Mouse (Mus musculus) MEL (cell line): ENCODE measurements around the gene Casp2. TPM values are rescaled to one million over a fixed set of nuclear protein-coding genes. Genes with fewer than 3 reads are reported as not detected.

Source experiments
- DNase-seq: peaks from one replicate; pipeline ENCODE4 v3.0.0; 2011; ENCODE audit warnings: low read depth, low spot score
- H3K27ac ChIP-seq: 2 replicates; pipeline ENCODE4 v1.5.1; 2012; ENCODE audit warnings: low read depth, mild to moderate bottlenecking, control low read depth, low read length, moderate library complexity; ENCODE audit not compliant: control insufficient read depth
- H3K27me3 ChIP-seq, 2 experiments: fragments of 150-350 bp in 1 of 2; sonication (generic) in 1 of 2; 2 replicates each; pipeline ENCODE4 v1.6.1; 2012; ENCODE audit warnings: low read length in 2 of 2, mild to moderate bottlenecking in 2 of 2, improper control_type of control experiment in 1 of 2, moderate library complexity in 1 of 2; ENCODE audit not compliant: insufficient read depth in 2 of 2, control insufficient read depth in 1 of 2
- H3K36me3 ChIP-seq, 2 experiments: 2 replicates each; pipeline ENCODE4 v1.6.1; 2012 to 2014; ENCODE audit warnings: low read length in 2 of 2, improper control_type of control experiment in 1 of 2, inconsistent platforms in 1 of 2, mild to moderate bottlenecking in 1 of 2; ENCODE audit not compliant: insufficient read depth in 2 of 2, control insufficient read depth in 1 of 2
- H3K4me1 ChIP-seq, 2 experiments: fragments of 150-350 bp in 1 of 2; sonication (generic) in 1 of 2; 2 replicates each; pipeline ENCODE4 v1.6.1; 2012; ENCODE audit warnings: low read length in 2 of 2, improper control_type of control experiment in 1 of 2, mild to moderate bottlenecking in 1 of 2; ENCODE audit not compliant: insufficient read depth in 2 of 2, control insufficient read depth in 1 of 2
- H3K4me3 ChIP-seq, 2 experiments: fragments of 150-350 bp in 1 of 2; sonication (generic) in 1 of 2; 2 replicates each; pipeline ENCODE4 v1.5.1; 2012; ENCODE audit warnings: low read depth in 2 of 2, low read length in 2 of 2, mild to moderate bottlenecking in 2 of 2, moderate library complexity in 2 of 2, control low read depth in 1 of 2, improper control_type of control experiment in 1 of 2; ENCODE audit not compliant: control insufficient read depth in 1 of 2, insufficient read depth in 1 of 2
- H3K79me2 ChIP-seq: 2 replicates; pipeline ENCODE4 v1.6.1; 2012; ENCODE audit warnings: mild to moderate bottlenecking, low read length, moderate library complexity; ENCODE audit not compliant: control insufficient read depth, poor library complexity, insufficient read depth
- H3K9ac ChIP-seq: 2 replicates; pipeline ENCODE4 v1.6.1; 2012; ENCODE audit warnings: low read depth, mild to moderate bottlenecking, control low read depth, low read length, moderate library complexity; ENCODE audit not compliant: control insufficient read depth, poor library complexity, severe bottlenecking
- H3K9me3 ChIP-seq: fragments of 150-350 bp; sonication (generic); replicated peaks from 2 replicates; pipeline ENCODE4 v1.6.1; 2012; ENCODE audit warnings: mild to moderate bottlenecking, low read length, improper control_type of control experiment, moderate library complexity; ENCODE audit not compliant: insufficient read depth
- CHD1 ChIP-seq: IDR thresholded peaks from 2 replicates; pipeline ENCODE4 v1.6.1; 2012; ENCODE audit warnings: low read depth, mild to moderate bottlenecking, inconsistent platforms, low read length, improper control_type of control experiment
- CHD2 ChIP-seq: IDR thresholded peaks from 2 replicates; pipeline ENCODE4 v1.6.1; 2011; ENCODE audit warnings: low read length, improper control_type of control experiment
- CTCF ChIP-seq, 3 experiments: IDR thresholded peaks in 2 of 3; conservative IDR thresholded peaks in 1 of 3; 2 replicates each; pipeline ENCODE4 v1.5.1; 2011 to 2012; ENCODE audit warnings: low read length in 3 of 3, low read depth in 2 of 3, mild to moderate bottlenecking in 2 of 3, improper control_type of control experiment in 1 of 3, inconsistent platforms in 1 of 3, mixed read lengths in 1 of 3, moderate library complexity in 1 of 3; ENCODE audit not compliant: control insufficient read depth in 1 of 3, insufficient read depth in 1 of 3, poor library complexity in 1 of 3, severe bottlenecking in 1 of 3
- E2F4 ChIP-seq: IDR thresholded peaks from 2 replicates; pipeline ENCODE4 v1.6.1; 2011; ENCODE audit warnings: low read depth, low read length, improper control_type of control experiment, borderline replicate concordance
- EP300 ChIP-seq, 2 experiments: IDR thresholded peaks; 2 replicates each; pipeline ENCODE4 v1.6.1; 2011; ENCODE audit warnings: improper control_type of control experiment in 2 of 2, low read length in 2 of 2, low read depth in 1 of 2, mild to moderate bottlenecking in 1 of 2
- ETS1 ChIP-seq: IDR thresholded peaks from 2 replicates; pipeline ENCODE4 v1.6.1; 2012; ENCODE audit warnings: low read depth, mild to moderate bottlenecking, inconsistent platforms, low read length, improper control_type of control experiment, moderate library complexity
- HCFC1 ChIP-seq: IDR thresholded peaks from 2 replicates; pipeline ENCODE4 v1.6.1; 2012; ENCODE audit warnings: low read depth, mild to moderate bottlenecking, inconsistent platforms, low read length, improper control_type of control experiment, moderate library complexity
- JUND ChIP-seq: IDR thresholded peaks from 2 replicates; pipeline ENCODE4 v1.6.1; 2011; ENCODE audit warnings: low read depth, mild to moderate bottlenecking, improper control_type of control experiment, low read length
- KAT2A ChIP-seq: conservative IDR thresholded peaks from 2 replicates; pipeline ENCODE4 v1.6.1; 2012; ENCODE audit warnings: low read depth, low read length, improper control_type of control experiment, inconsistent platforms
- MAX ChIP-seq: IDR thresholded peaks from 2 replicates; pipeline ENCODE4 v1.6.1; 2011; ENCODE audit warnings: low read length, improper control_type of control experiment
- MAZ ChIP-seq: IDR thresholded peaks from 2 replicates; pipeline ENCODE4 v1.6.1; 2012; ENCODE audit warnings: low read depth, mild to moderate bottlenecking, inconsistent platforms, low read length, improper control_type of control experiment
- MEF2A ChIP-seq: IDR thresholded peaks from 2 replicates; pipeline ENCODE4 v1.6.1; 2014; ENCODE audit warnings: low read depth, mild to moderate bottlenecking, inconsistent platforms, low read length, improper control_type of control experiment; ENCODE audit not compliant: poor library complexity, insufficient replicate concordance, severe bottlenecking; ENCODE audit errors: extremely low read depth
- MXI1 ChIP-seq: IDR thresholded peaks from 2 replicates; pipeline ENCODE4 v1.6.1; 2011; ENCODE audit warnings: mild to moderate bottlenecking, low read depth, low read length, improper control_type of control experiment
- MYB ChIP-seq: IDR thresholded peaks from 2 replicates; pipeline ENCODE4 v1.6.1; 2011; ENCODE audit warnings: mild to moderate bottlenecking, low read depth, low read length, improper control_type of control experiment
- MYC ChIP-seq: IDR thresholded peaks from 2 replicates; pipeline ENCODE4 v1.6.1; 2011; ENCODE audit warnings: low read depth, mild to moderate bottlenecking, low read length, improper control_type of control experiment, moderate library complexity
- NELFE ChIP-seq: IDR thresholded peaks from 2 replicates; pipeline ENCODE4 v1.6.1; 2011; ENCODE audit warnings: low read depth, low read length, improper control_type of control experiment
- POLR2AphosphoS2 ChIP-seq: IDR thresholded peaks from 2 replicates; pipeline ENCODE4 v1.6.1; 2011; ENCODE audit warnings: low read length, improper control_type of control experiment
- RAD21 ChIP-seq: IDR thresholded peaks from 2 replicates; pipeline ENCODE4 v1.6.1; 2011; ENCODE audit warnings: mild to moderate bottlenecking, low read depth, low read length, improper control_type of control experiment
- SIN3A ChIP-seq: IDR thresholded peaks from 2 replicates; pipeline ENCODE4 v1.6.1; 2012; ENCODE audit warnings: low read length, improper control_type of control experiment, inconsistent platforms
- SMC3 ChIP-seq: IDR thresholded peaks from 2 replicates; pipeline ENCODE4 v1.6.1; 2011; ENCODE audit warnings: low read depth, low read length, improper control_type of control experiment
- TBP ChIP-seq: IDR thresholded peaks from 2 replicates; pipeline ENCODE4 v1.8.0; 2011; ENCODE audit warnings: low read depth, low read length, improper control_type of control experiment
- TCF12 ChIP-seq: IDR thresholded peaks from 2 replicates; pipeline ENCODE4 v1.6.1; 2014; ENCODE audit warnings: low read depth, mild to moderate bottlenecking, inconsistent platforms, low read length, improper control_type of control experiment, moderate library complexity
- UBTF ChIP-seq: IDR thresholded peaks from 2 replicates; pipeline ENCODE4 v1.6.1; 2012; ENCODE audit warnings: low read depth, mild to moderate bottlenecking, inconsistent platforms, low read length, improper control_type of control experiment, moderate library complexity, borderline replicate concordance; ENCODE audit not compliant: insufficient read depth
- USF1 ChIP-seq: IDR thresholded peaks from 2 replicates; pipeline ENCODE4 v1.6.1; 2014; ENCODE audit warnings: low read depth, mild to moderate bottlenecking, inconsistent platforms, low read length, improper control_type of control experiment, moderate library complexity
- USF2 ChIP-seq, 2 experiments: IDR thresholded peaks; 2 replicates each; pipeline ENCODE4 v1.6.1; 2011 to 2012; ENCODE audit warnings: improper control_type of control experiment in 2 of 2, low read length in 2 of 2, borderline replicate concordance in 1 of 2, inconsistent platforms in 1 of 2, low read depth in 1 of 2, mild to moderate bottlenecking in 1 of 2; ENCODE audit not compliant: insufficient read depth in 1 of 2
- ZC3H11A ChIP-seq: IDR thresholded peaks from 2 replicates; pipeline ENCODE4 v1.6.1; 2012; ENCODE audit warnings: low read depth, mild to moderate bottlenecking, inconsistent platforms, low read length, improper control_type of control experiment
- ZKSCAN1 ChIP-seq: IDR thresholded peaks from 2 replicates; pipeline ENCODE4 v1.6.1; 2012; ENCODE audit warnings: low read depth, mild to moderate bottlenecking, inconsistent platforms, low read length, improper control_type of control experiment, moderate library complexity
- ZMIZ1 ChIP-seq: IDR thresholded peaks from 2 replicates; pipeline ENCODE4 v1.6.1; 2012; ENCODE audit warnings: low read depth, mild to moderate bottlenecking, inconsistent platforms, low read length, improper control_type of control experiment, moderate library complexity
- ZNF384 ChIP-seq: IDR thresholded peaks from 2 replicates; pipeline ENCODE4 v1.6.1; 2012; ENCODE audit warnings: low read depth, mild to moderate bottlenecking, inconsistent platforms, low read length, improper control_type of control experiment
- polyA plus RNA-seq, 2 experiments: library from polyadenylated mRNA; stranded (reverse) in 1 of 2; unstranded in 1 of 2; fragments of >175 nt in 1 of 2; fragments of >200 nt in 1 of 2; gene quantifications; 2 replicates each; pipeline versions ENCODE4 v1.2.1 to v1.2.4; 2012; ENCODE audit warnings: low replicate concordance in 2 of 2, low read depth in 1 of 2; ENCODE audit not compliant: insufficient read length in 2 of 2, insufficient read depth in 1 of 2, missing spikeins in 1 of 2
- total RNA-seq: library from RNA; depleted of rRNA; stranded (reverse); fragments of 300-350 nt; gene quantifications from 2 replicates; pipeline ENCODE4 v1.2.3, GENCODE M21; 2012

Gene Casp2
- total and polyA plus RNA-seq, 3 experiments, result 21.3 to 42.3 TPM; not detected in 1

DNA sequence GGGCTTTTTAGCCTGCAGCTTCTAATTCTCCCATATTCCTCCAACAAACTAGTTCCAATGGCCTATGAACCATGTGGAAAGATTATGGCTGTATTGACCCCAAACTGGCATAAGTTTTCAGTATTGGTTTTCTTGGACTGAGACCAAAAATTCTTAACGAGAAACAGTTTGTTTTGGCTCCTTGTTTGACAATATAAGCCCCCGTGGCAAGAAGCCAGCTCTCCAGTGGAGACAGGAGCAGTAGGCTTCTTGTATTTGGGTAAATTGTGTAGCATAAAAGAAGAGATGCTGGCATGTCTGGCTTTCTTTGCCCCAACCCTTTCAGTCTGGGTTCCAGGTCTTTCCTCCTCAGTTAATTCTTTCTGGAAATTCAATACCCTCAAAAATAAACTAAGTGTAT, 11.4 kb downstream of the Casp2 start:
- Histone ChIP-seq H3K9me3 (no peaks in the 10 kb centered on the region), H3K4me3 (no peak overlapping the region), H3K4me1 (no peaks in the 10 kb centered on the region), H3K27me3 (no peaks in the 10 kb centered on the region), H3K36me3 (peaks cover 0 to 33% of the 10 kb centered on the region in 2 experiments; a peak in 3 of 4 replicates), H3K9ac (no peak overlapping the region), H3K27ac (no peak overlapping the region), H3K79me2 (no peaks in the 10 kb centered on the region)
- TF ChIP-seq MAZ (no peak), TCF12 (no peak), ZC3H11A (no peak), MEF2A (no peak), CTCF (IDR thresholded peaks at IDR 0.05 in 2 of 3, conservative IDR thresholded peaks at IDR 0.05 in 1 of 3; ENCODE audit: control insufficient read depth in 1 of 3, insufficient read depth in 1 of 3, low read depth in 2 of 3, low read length in 3 of 3, poor library complexity in 1 of 3, severe bottlenecking in 1 of 3) (no peak), ZNF384 (no peak), MAX (no peak), UBTF (no peak), TBP (no peak), MYB (no peak), CHD2 (no peak), USF2 (IDR thresholded peaks at IDR 0.05; ENCODE audit: borderline replicate concordance in 1 of 2, insufficient read depth in 1 of 2, low read depth in 1 of 2, low read length in 2 of 2) (no peak), MXI1 (no peak), ZMIZ1 (no peak), SMC3 (no peak), MYC (no peak), KAT2A (no peak), ZKSCAN1 (no peak), USF1 (no peak), JUND (no peak)
- DNase-seq, result no peak

- Histone ChIP-seq H3K79me2 (no peaks in the 10 kb centered on the region), H3K36me3 (peaks cover 0 to 10% of the 10 kb centered on the region in 2 experiments; a peak in 2 of 4 replicates), H3K4me3 (no peak overlapping the region), H3K9me3 (no peaks in the 10 kb centered on the region), H3K4me1 (no peaks in the 10 kb centered on the region), H3K27ac (no peak overlapping the region), H3K9ac (no peak overlapping the region), H3K27me3 (no peaks in the 10 kb centered on the region)
- no peak for DNase-seq
- TF ChIP-seq E2F4, result no peak
- no peak for TF ChIP-seq TCF12
- TF ChIP-seq RAD21, result no peak
- no peak for TF ChIP-seq SMC3
- TF ChIP-seq MAX, result no peak
- no peak for TF ChIP-seq SIN3A
- TF ChIP-seq USF2 (IDR thresholded peaks at IDR 0.05; ENCODE audit: borderline replicate concordance in 1 of 2, insufficient read depth in 1 of 2, low read depth in 1 of 2, low read length in 2 of 2), result no peak
- TF ChIP-seq CHD1, result no peak
- TF ChIP-seq CHD2, result no peak
- no peak for TF ChIP-seq POLR2AphosphoS2
- TF ChIP-seq UBTF, result no peak
- no peak for TF ChIP-seq ETS1
- no peak for TF ChIP-seq EP300 (IDR thresholded peaks at IDR 0.05; ENCODE audit: low read depth in 1 of 2, low read length in 2 of 2)
- no peak for TF ChIP-seq USF1
- no peak for TF ChIP-seq HCFC1
- no peak for TF ChIP-seq TBP
- TF ChIP-seq MYC, result no peak
- TF ChIP-seq NELFE, result no peak
- no peak for TF ChIP-seq MYB
Measured at GRCm38 (mm10) chr6:42282865-42283528, 18.2 kb downstream of the Casp2 start.
